Mouse (Mus musculus) E14TG2a.4 (cell line): ENCODE measurements around the gene Fbxw9.

Source experiments
- CTCF ChIP-seq: conservative IDR thresholded peaks from 2 replicates; pipeline ENCODE4 v1.5.1; 2014; ENCODE audit warnings: low read length
- NANOG ChIP-seq: IDR thresholded peaks from 2 replicates; pipeline ENCODE4 v1.6.1; 2014; ENCODE audit warnings: borderline replicate concordance, low read length, mixed read lengths

GRCm38 (mm10) chr8:85033867-85034266 lies 26.0 kb upstream of the Fbxw9 start:
- TF ChIP-seq CTCF, result no peak
- no peak for TF ChIP-seq NANOG
